Mouse (Mus musculus) embryonic fibroblast, embryonic 13.5 days (primary cell): ENCODE measurements around the gene Nlrx1. TPM values are rescaled to one million over a fixed set of nuclear protein-coding genes. Genes with fewer than 3 reads are reported as not detected.
A peak's percentile ranks its signal among the peaks of the same experiment; 100 is the strongest.
"Not testable (repeated sequence)": the region's sequence is repeated elsewhere in the genome, so short reads cannot be mapped to it uniquely, and the experiment has no call there.

Experiments used
- H3K27ac ChIP-seq: 2 replicates; pipeline ENCODE4 v1.5.1; 2012; ENCODE audit warnings: low read length, control low read depth, inconsistent platforms; ENCODE audit not compliant: insufficient read depth
- H3K4me1 ChIP-seq: 2 replicates; pipeline ENCODE4 v1.6.1; 2011; ENCODE audit warnings: low read length; ENCODE audit not compliant: control insufficient read depth, insufficient read depth
- H3K4me3 ChIP-seq: 2 replicates; pipeline ENCODE4 v1.5.1; 2011; ENCODE audit warnings: mild to moderate bottlenecking, control low read depth, low read length; ENCODE audit not compliant: insufficient read depth
- CTCF ChIP-seq: IDR thresholded peaks from 2 replicates; pipeline ENCODE4 v1.5.1; 2011; ENCODE audit warnings: mild to moderate bottlenecking, control low read depth, low read length, moderate library complexity, borderline replicate concordance; ENCODE audit not compliant: insufficient read depth
- POLR2A ChIP-seq: IDR thresholded peaks from 2 replicates; pipeline ENCODE4 v1.6.1; 2011; ENCODE audit warnings: low read depth, mild to moderate bottlenecking, control low read depth, low read length, moderate library complexity
- polyA plus RNA-seq: library from polyadenylated mRNA; stranded (reverse); fragments of >200 nt; gene quantifications from 2 replicates; pipeline ENCODE4 v1.2.4, GENCODE M21; 2011; ENCODE audit warnings: low read depth; ENCODE audit not compliant: missing spikeins, insufficient read length

Nlrx1 gene
- polyA plus RNA-seq, 1 experiment = 6.6 TPM

DNA sequence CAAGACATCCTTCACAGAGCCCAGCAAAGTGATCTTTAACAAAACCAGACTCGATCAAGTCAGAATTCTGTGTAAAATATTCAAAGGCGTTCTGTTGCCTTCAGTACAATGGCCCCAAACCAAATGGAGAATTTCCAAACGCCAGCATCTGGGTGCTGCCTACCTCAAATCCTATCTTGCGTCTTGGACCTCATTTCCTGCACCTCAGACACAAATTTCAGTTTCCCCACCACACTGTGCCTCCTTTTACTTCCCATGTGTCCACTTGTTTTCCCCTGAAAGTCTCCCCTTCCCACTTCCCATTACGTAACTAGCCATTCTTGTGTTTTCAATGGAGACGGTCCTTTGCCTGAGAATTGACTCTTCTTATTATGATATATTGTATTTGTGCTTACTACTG lies 38.1 kb upstream of the Nlrx1 start:
- no peak overlapping the region for H3K27ac ChIP-seq
- no peak for TF ChIP-seq CTCF
- no peak for TF ChIP-seq POLR2A

DNA sequence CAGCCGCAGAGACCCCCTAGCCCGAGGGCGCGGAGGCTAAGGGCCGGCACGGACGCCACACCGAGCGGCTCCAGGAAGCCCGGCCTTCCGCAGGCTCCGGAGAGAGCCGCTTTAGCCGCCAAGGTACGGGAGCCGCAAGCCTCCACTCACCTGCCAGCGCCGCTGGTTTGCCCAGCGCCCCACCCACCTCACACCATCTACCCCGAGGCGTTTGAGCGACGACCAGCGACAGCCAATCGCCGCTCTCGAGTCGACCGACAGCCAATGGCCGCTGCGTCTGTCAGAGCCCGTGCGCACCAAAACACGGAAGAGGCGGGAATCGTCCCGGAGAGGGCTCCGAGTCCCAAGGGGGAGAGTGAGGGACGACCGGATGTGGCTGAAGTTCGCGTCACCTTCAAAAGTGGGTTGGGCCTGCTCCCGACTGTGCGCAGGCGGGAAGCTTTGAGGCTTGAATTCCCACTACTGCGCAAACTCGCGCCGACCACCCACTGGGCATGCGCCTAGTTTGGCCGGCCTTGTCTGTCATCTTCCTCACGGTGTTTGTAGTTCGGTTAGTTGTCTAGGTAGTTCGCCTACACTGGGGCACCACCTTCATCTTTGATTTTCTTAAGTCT lies 37.2 kb upstream of the Nlrx1 start, which contains the start of gene Hinfp:
Gene Hinfp, minus strand, starts transcription at position 206 of the 614 bp plus-strand sequence.
- Histone ChIP-seq H3K4me1 (no peaks in the 10 kb centered on the region), H3K27ac (no peak within 1 kb of the TSS), H3K4me3 (peak within 1 kb of the TSS; percentile 92)
- TF ChIP-seq POLR2A (peak; percentile 93), CTCF (no peak)

More for the DNA sequence above, 38.1 kb upstream of the Nlrx1 start:
- Histone ChIP-seq H3K4me3 (no peak overlapping the region), H3K4me1 (no peaks in the 10 kb centered on the region)

DNA sequence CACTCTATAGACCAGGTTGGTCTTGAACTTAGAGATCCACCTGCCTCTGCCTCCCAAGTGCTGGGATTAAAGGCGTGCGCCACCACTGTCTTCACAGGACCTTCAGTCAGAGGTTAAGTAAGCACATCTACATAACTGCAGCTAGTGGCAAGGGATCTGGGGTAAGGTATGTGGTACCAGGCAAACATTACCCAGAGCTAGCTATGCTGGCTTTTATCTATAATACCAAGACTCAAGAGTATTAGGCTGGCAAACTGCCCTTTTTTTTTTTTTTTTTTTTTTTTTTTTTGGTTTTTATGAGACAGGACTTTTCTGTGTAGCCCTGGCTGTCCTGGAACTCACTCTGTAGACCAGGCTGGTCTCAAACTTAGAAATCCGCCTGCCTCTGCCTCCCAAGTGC lies 31.6 kb upstream of the Nlrx1 start:
- H3K4me3 ChIP-seq, H3K4me1 ChIP-seq, H3K27ac ChIP-seq: not testable (repeated sequence)

DNA sequence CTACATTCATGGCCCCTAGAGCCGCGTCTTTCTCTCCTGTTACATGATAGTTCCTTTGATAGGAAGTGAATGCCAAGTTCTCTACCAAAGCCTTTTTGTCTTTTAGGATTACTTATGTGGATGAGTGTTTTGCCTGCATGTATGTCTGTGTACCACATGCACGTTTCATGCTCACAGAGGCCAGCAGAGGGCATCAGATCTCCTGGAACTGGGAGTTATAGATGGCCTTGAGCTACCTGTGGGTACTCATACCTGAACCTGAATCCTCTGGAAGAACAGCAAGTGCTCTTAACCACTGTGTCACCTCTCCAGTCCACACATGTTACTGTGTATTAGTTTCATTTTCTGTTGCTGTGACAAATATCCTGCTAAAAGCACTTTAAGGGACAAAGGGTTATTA lies 24.1 kb upstream of the Nlrx1 start:
- Histone ChIP-seq H3K4me3 (no peak overlapping the region), H3K4me1 (no peaks in the 10 kb centered on the region), H3K27ac (no peak overlapping the region)
- TF ChIP-seq POLR2A = no peak
- peak; percentile 45; the same call in 1 of the 2 replicates for TF ChIP-seq CTCF

DNA sequence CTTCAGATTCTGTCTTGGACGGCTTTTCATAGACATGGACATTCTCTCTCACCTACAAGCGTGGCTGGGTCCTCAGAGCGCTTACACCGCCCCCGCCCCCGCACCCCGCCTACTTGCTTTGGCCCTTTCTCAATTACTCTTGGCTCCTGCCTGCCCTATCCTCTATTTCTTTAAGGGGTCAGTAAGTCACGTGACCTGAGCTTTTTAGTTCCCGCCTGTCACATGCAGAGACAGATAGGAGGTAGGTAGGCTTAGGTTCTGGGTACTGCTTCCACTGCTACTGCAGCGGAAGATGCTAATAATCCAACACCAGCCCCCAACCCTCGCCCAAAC lies 20.5 kb upstream of the Nlrx1 start:
- H3K4me3 ChIP-seq = no peak overlapping the region
- TF ChIP-seq CTCF = no peak
- no peak for TF ChIP-seq POLR2A
- no peak overlapping the region for H3K27ac ChIP-seq
- H3K4me1 ChIP-seq = no peaks in the 10 kb centered on the region

DNA sequence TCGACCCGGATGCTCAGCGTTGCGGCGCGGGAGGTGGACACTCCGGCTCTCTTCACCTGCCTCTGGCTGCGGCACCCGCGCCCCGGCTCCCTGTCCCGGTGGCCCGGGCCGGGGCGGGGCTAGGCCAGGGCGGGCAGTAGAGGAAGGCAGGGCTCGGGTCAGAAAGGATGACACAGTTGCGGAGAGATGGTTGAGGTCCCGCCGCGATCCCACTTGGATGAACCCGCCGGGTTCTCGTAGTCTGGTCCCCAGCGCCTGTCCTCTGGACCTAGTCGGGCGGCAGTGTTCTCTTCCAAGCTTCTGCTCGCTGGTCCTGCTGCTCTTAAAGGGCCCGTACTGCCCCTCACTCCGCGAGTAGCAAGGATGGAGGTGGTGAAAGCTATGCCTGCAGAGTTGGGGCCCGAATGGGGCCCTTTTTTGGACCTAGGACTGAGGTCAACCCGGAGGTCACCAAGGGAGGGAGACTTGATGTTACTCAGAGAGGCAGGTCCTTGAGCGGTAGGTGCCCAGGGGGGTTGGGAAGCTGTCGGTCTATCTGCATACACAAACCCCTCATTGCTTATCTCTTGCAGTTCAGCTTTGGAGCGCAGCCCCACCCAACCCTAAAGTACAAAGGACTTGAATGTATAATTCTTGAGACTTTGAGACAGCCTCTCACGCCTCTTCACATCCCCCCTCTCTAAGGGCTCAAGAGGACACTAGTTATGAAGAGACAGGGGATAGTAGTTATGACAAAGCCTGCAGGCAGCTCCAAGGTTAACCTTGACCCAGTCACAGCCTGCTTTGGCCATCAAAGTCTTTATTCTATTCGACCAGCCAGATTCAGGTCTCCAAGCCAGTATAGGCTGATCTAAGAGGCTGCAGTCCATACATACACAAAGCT lies 19.9 kb upstream of the Nlrx1 start, which contains the start of gene Abcg4:
Gene Abcg4, minus strand, starts transcription at position 540 of the 883 bp plus-strand sequence.
- Histone ChIP-seq H3K4me3 (peak within 1 kb of the TSS; percentile 13), H3K27ac (no peak within 1 kb of the TSS), H3K4me1 (no peaks in the 10 kb centered on the region)
- no peak for TF ChIP-seq POLR2A
- TF ChIP-seq CTCF = no peak

DNA sequence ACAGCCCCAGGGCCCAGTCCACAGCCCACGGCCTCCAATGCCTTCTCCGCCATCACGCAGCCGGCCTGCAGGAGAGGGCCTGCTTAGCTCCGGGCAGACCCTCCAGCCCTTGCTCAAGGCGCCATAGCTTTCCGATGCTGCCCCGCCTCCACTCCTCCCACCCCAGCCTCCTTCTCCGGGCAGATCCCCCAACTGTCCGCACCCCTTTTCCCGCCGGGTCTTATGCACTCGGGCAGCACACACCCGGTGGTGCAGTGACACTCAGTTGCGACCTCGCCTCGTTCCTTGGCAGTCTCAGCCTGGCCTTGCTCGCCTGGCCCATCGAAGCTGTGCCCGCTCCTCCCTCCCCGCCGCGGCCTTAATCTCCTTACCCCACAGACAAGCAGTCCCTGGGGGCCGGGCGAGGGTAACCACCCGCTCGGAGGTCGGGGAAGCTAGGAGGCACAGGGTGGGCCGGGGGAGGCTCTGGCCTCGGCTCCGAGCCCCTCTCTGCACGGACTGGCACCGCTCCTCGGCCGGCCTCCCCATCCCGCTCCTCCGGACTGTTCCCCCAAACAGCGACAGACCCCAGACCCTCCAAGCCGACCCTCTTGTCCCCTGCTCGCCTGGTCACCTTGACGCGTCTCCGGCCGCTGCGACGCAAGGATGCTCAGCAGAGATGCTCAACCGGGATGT lies 19.1 kb upstream of the Nlrx1 start:
- Histone ChIP-seq H3K4me1 (no peaks in the 10 kb centered on the region), H3K27ac (no peak overlapping the region), H3K4me3 (peak overlapping the region; percentile 13)
- TF ChIP-seq CTCF (no peak), POLR2A (no peak)

DNA sequence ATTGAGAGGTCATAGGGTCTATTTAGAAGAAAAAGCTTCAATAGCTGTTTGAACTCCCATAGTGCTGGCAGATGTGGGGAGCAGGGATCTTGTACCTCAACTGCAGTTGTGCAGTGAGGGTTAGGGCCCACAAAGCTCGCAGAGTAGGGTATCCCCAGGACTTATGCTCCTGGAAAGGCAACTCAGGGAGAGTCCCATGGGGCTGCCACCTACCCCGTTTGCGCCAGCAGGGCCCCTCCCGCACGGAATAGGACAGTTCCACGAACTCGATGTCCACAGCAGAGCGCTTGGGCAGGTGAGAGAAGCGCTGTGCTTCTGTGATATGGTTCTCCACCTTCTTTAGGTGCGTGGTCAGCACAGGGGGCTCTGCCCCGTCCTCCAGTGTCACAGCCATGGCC lies 18.6 kb upstream of the Nlrx1 start:
- Histone ChIP-seq H3K4me3 (no peak overlapping the region), H3K27ac (no peak overlapping the region), H3K4me1 (no peaks in the 10 kb centered on the region)
- TF ChIP-seq CTCF (no peak), POLR2A (no peak)

DNA sequence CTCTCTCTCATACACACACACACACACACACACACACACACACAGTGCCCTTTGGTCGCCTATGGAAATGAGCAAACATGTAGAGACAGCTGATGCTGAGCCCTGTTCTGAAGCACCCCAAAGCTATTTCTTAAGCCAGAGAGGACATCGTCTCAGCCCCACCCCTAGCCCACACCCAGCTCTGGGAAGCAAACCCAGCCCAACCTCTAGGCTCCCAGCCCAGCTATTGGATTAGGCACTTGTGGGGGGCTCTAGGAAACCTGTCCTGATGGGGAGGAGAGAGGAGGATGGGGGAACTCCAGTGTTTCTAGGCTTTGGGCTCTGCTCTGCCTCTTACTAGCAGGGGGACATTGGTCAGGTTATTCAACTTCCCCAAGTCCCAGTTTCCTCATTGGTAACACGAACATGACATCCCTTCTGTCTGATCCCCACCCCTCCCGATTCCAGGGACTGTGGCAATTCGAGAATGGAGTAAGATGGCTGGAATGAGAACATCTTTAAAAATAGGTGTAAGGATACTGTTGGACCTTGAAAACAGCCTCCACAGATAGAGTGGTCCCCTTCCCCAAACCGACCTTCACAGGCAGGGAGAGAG lies 18.0 kb upstream of the Nlrx1 start:
- no peak overlapping the region for H3K4me3 ChIP-seq
- H3K27ac ChIP-seq = no peak overlapping the region
- no peaks in the 10 kb centered on the region for H3K4me1 ChIP-seq
- TF ChIP-seq CTCF = no peak
- no peak for TF ChIP-seq POLR2A

DNA sequence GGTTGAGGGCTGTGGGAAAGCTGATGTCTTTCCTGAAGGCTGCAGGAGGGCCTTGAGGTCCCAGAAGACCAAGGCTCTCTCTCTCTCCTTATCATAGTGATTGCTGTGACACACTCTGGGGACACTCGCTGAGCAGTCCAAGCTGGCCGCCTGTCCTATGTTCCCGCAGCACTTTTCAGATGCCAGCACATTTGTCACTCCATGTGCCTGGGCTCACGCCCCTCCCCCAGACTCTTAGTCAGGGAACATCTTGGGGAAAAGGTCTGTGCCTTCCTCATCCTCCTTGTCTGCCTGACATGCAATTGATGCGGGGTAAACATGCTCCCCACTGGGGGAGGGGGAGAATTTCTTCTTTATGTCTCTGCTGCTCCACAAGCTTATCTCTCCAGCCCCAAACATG lies 14.8 kb upstream of the Nlrx1 start:
- Histone ChIP-seq H3K4me1 (no peaks in the 10 kb centered on the region), H3K4me3 (no peak overlapping the region), H3K27ac (no peak overlapping the region)
- TF ChIP-seq POLR2A (no peak), CTCF (no peak)

DNA sequence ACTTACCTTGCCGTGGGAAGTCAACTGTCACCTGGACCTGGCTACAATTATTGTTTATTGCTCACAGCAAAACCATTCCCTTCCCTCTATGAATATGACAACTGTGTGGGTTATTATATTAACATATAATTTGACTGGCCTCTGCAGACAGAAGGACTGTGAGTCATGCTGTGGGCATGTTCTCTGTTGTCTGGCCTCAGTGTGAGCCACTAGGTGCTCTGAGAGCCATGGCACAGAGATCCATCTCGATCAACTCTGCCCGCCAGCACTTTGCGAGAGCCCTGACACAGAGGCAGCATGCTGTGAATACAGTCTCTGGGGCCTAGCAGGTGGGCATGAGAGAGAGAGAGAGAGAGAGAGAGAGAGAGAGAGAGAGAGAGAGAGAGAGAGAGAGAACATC lies 1.6 kb upstream of the Nlrx1 start:
- Histone ChIP-seq H3K4me1 (peaks cover 5% of the 10 kb centered on the region; the same call in 1 of the 2 replicates), H3K4me3 (no peak overlapping the region), H3K27ac (no peak overlapping the region)
- TF ChIP-seq POLR2A (no peak), CTCF (no peak)
